Comparison of ENCODE assay signal across 20 mouse cellular contexts in genomic region chr6:119070771-119071170, GRCm38 (mm10).
DNase-seq lines count a peak whose midpoint lies in the region; ATAC-seq and TF ChIP-seq lines count a peak whose summit lies in the region.
"Had no signal": no experiment of that assay in that cellular context is flagged by ENCODE, and none has a peak within 500 bp of the region (broad histone marks: within the 10 kb centered on the region; RNA-seq: fewer than 3 reads in every experiment).

No protein-coding gene starts in this region.

- H3K4me1 ChIP-seq in heart, adult 2 months (ENCODE audit: control insufficient read depth, insufficient read depth, low read length), result peaks cover 19% of the 10 kb centered on the region
- peaks cover 41 to 77% of the 10 kb centered on the region in 2 experiments for H3K4me1 ChIP-seq in heart, embryonic 14.5 days (ENCODE audit: control insufficient read depth in 2 of 2, insufficient read depth in 2 of 2, low read length in 2 of 2)
- H3K4me1 ChIP-seq: forebrain, embryonic 12.5 days had no signal

- H3K9me3 ChIP-seq in heart, embryonic 14.5 days (ENCODE audit: control insufficient read depth, low read length), result no peaks in the 10 kb centered on the region
- H3K9me3 ChIP-seq: embryonic facial prominence, embryonic 13.5 days; forebrain, embryonic 12.5 days; hindbrain, embryonic 12.5 days had no signal

- peak overlapping the region; percentile 19; the same call in 1 of the 2 replicates for H3K4me2 ChIP-seq in heart, embryonic 14.5 days (ENCODE audit: low read length)
- H3K4me2 ChIP-seq: embryonic facial prominence, embryonic 13.5 days; forebrain, embryonic 12.5 days; hindbrain, embryonic 12.5 days had no signal

- WGBS in heart, adult 2 months, result 36% methylated on average over 4 of the region's 4 CpGs
- 27% methylated on average over 4 of the region's 4 CpGs for WGBS in heart, embryonic 14.5 days

- no peak for TF ChIP-seq EP300 in heart, adult 2 months (IDR thresholded peaks at IDR 0.05; ENCODE audit: insufficient read depth, low read depth, low read length)

- TF ChIP-seq CTCF in heart, adult 2 months (IDR thresholded peaks at IDR 0.05), result no peak
- no peak for TF ChIP-seq CTCF in layer of hippocampus, adult 2 months (conservative IDR thresholded peaks at IDR 0.05)

- TF ChIP-seq POLR2A in heart, adult 2 months (IDR thresholded peaks at IDR 0.05; ENCODE audit: insufficient read depth, low read depth, low read length), result no peak

- DNase-seq in heart, adult 2 months, result no peak
- no peak for DNase-seq in heart, postnatal 4 days
- DNase-seq in heart, adult 8-10 months (ENCODE audit: low spot score), result no peak
- DNase-seq in layer of hippocampus, adult 2 months (ENCODE audit: low spot score in 2 of 2), result peak in 1 of 2 experiments; percentile 44
- no peak for DNase-seq in layer of hippocampus, postnatal 14 days (ENCODE audit: low spot score in 2 of 2)
- DNase-seq in brain, adult 2 months (ENCODE audit: low read depth, low spot score), result peak; percentile 75
- no peak for DNase-seq in right cerebral cortex, postnatal 4 days
- DNase-seq: cerebellum, adult 11-12 months; cerebellum, postnatal 36 days; gastrocnemius, postnatal 10 days; heart, postnatal 14 days; kidney, adult 8-10 months had no signal

- H3K79me2 ChIP-seq in heart, adult 2 months (replicated peaks; ENCODE audit: control insufficient read depth, insufficient read depth, low read length), result no peaks in the 10 kb centered on the region

- peak overlapping the region; percentile 41 for H3K27ac ChIP-seq in heart, adult 2 months
- H3K27ac ChIP-seq in heart, embryonic 14.5 days (replicated peaks in 1 of 2; ENCODE audit: control insufficient read depth in 1 of 2, insufficient read depth in 1 of 2, low read depth in 2 of 2, low read length in 2 of 2), result peak overlapping the region in 1 of 2 experiments; percentile 35; a peak in 1 of 4 replicates
- peak overlapping the region; percentile 48 for H3K27ac ChIP-seq in layer of hippocampus, adult 2 months
- H3K27ac ChIP-seq: embryonic facial prominence, embryonic 13.5 days; forebrain, embryonic 12.5 days; hindbrain, embryonic 12.5 days had no signal

- no peaks in the 10 kb centered on the region for H3K27me3 ChIP-seq in heart, adult 2 months (ENCODE audit: control insufficient read depth, insufficient read depth, low read length)
- no peaks in the 10 kb centered on the region for H3K27me3 ChIP-seq in heart, embryonic 14.5 days (ENCODE audit: control insufficient read depth, insufficient read depth, low read length)
- H3K27me3 ChIP-seq: embryonic facial prominence, embryonic 13.5 days; forebrain, embryonic 12.5 days; hindbrain, embryonic 12.5 days had no signal

- peaks cover 6% of the 10 kb centered on the region for H3K36me3 ChIP-seq in heart, adult 2 months (ENCODE audit: control insufficient read depth, insufficient read depth, low read length)
- no peaks in the 10 kb centered on the region; the same call in 1 of the 2 replicates for H3K36me3 ChIP-seq in heart, embryonic 14.5 days (ENCODE audit: control insufficient read depth, insufficient read depth, low read length)
- H3K36me3 ChIP-seq: embryonic facial prominence, embryonic 13.5 days; forebrain, embryonic 12.5 days; hindbrain, embryonic 12.5 days had no signal

- no peak overlapping the region for H3K4me3 ChIP-seq in heart, adult 2 months
- no peak overlapping the region for H3K4me3 ChIP-seq in heart, embryonic 14.5 days (ENCODE audit: control insufficient read depth in 1 of 2, insufficient read depth in 1 of 2, low read depth in 1 of 2, low read length in 2 of 2)
- no peak overlapping the region for H3K4me3 ChIP-seq in layer of hippocampus, adult 2 months
- H3K4me3 ChIP-seq: embryonic facial prominence, embryonic 13.5 days; forebrain, embryonic 12.5 days; hindbrain, embryonic 12.5 days had no signal

- intact Hi-C loops in heart, adult 2 months (cut with DNase I), result no loop called here

- no peak overlapping the region for H3K9ac ChIP-seq in heart, adult 2 months (ENCODE audit: low read depth, low read length)
- H3K9ac ChIP-seq in heart, embryonic 14.5 days (ENCODE audit: low read length), result no peak overlapping the region
- H3K9ac ChIP-seq: embryonic facial prominence, embryonic 13.5 days; forebrain, embryonic 12.5 days; hindbrain, embryonic 12.5 days had no signal

- ATAC-seq in heart, embryonic 14.5 days (ENCODE audit: insufficient number of reproducible peaks, insufficient read depth, low FRiP score, low read depth), result no peak
- ATAC-seq: forebrain, embryonic 16.5 days; hindbrain, embryonic 16.5 days; inflammation-experienced regulatory T-cells, adult 6 months; intestine, postnatal 0 days had no signal
